Mouse (Mus musculus) G1E (cell line): ENCODE measurements around the gene Stk39. TPM values are rescaled to one million over a fixed set of nuclear protein-coding genes. Genes with fewer than 3 reads are reported as not detected.

Experiments used
- ATAC-seq: 2 replicates; pipeline ENCODE4 v1.8.0; 2016; ENCODE audit warnings: mild to moderate bottlenecking; ENCODE audit not compliant: insufficient number of reproducible peaks, poor library complexity, low FRiP score, severe bottlenecking; ENCODE audit errors: extremely low read depth
- DNase-seq: peaks from one replicate; pipeline ENCODE4 v3.0.0; 2012; ENCODE audit warnings: low spot score
- H3K27me3 ChIP-seq: 2 replicates; pipeline ENCODE4 v1.6.1; 2012; ENCODE audit warnings: mild to moderate bottlenecking, low read length, inconsistent platforms; ENCODE audit not compliant: insufficient read depth
- H3K36me3 ChIP-seq: replicated peaks from 2 replicates; pipeline ENCODE3; 2012; ENCODE audit warnings: mild to moderate bottlenecking, inconsistent platforms
- H3K4me1 ChIP-seq: 2 replicates; pipeline ENCODE4 v1.6.1; 2012; ENCODE audit warnings: low read depth, low read length, inconsistent platforms, mixed read lengths; ENCODE audit not compliant: insufficient read depth
- H3K4me3 ChIP-seq: 2 replicates; pipeline ENCODE4 v1.5.1; 2012; ENCODE audit warnings: low read depth, mild to moderate bottlenecking, inconsistent platforms, low read length, moderate library complexity, mixed read lengths
- H3K9me3 ChIP-seq: replicated peaks from 2 replicates; pipeline ENCODE4 v1.6.1; 2012; ENCODE audit warnings: inconsistent platforms
- CTCF ChIP-seq: IDR thresholded peaks from 2 replicates; pipeline ENCODE4 v1.5.1; 2012; ENCODE audit warnings: low read depth, low read length, inconsistent platforms, mixed read lengths
- GATA1 ChIP-seq: IDR thresholded peaks from 2 replicates; pipeline ENCODE4 v1.6.1; 2012; ENCODE audit warnings: borderline replicate concordance, low read length, inconsistent platforms, mixed read lengths
- GATA2 ChIP-seq: IDR thresholded peaks from 2 replicates; pipeline ENCODE4 v1.6.1; 2012; ENCODE audit warnings: low read depth, low read length, inconsistent platforms, borderline replicate concordance
- POLR2AphosphoS5 ChIP-seq: IDR thresholded peaks from 2 replicates; pipeline ENCODE4 v1.6.1; 2012; ENCODE audit warnings: low read depth, low read length, inconsistent platforms; ENCODE audit not compliant: insufficient replicate concordance
- TAL1 ChIP-seq: conservative IDR thresholded peaks from 2 replicates; pipeline ENCODE4 v1.6.1; 2012; ENCODE audit warnings: low read depth, low read length, inconsistent platforms, mixed read lengths
- polyA plus RNA-seq: library from polyadenylated mRNA; stranded (reverse); fragments of >175 nt; gene quantifications from 2 replicates; pipeline ENCODE4 v1.2.3, GENCODE M21; 2012
- total RNA-seq, 2 experiments: library from RNA; stranded (forward) in 1 of 2; stranded (reverse) in 1 of 2; fragments of 200-1000 nt in 1 of 2; fragments of >200 nt in 1 of 2; fragmentation: Nextera tagmentation in 1 of 2; gene quantifications; 2 replicates each; pipeline ENCODE4 v1.2.3; 2014 to 2017

Stk39 gene
- total and polyA plus RNA-seq, 3 experiments, result 0.11 TPM; not detected in 2

GRCm38 (mm10) chr2:68469491-68469890, 2.6 kb downstream of the Stk39 start:
- peaks cover 27% of the 10 kb centered on the region for H3K9me3 ChIP-seq
- H3K4me1 ChIP-seq, result no peaks in the 10 kb centered on the region
- no peak overlapping the region for H3K4me3 ChIP-seq
- H3K36me3 ChIP-seq, result no peaks in the 10 kb centered on the region
- ATAC-seq, result no peak
- no peaks in the 10 kb centered on the region for H3K27me3 ChIP-seq
- no peak for DNase-seq
- TF ChIP-seq GATA2, result no peak
- TF ChIP-seq CTCF, result no peak
- TF ChIP-seq TAL1, result no peak
- TF ChIP-seq POLR2AphosphoS5, result no peak
- no peak for TF ChIP-seq GATA1

GRCm38 (mm10) chr2:68468698-68469097, 3.4 kb downstream of the Stk39 start:
- Histone ChIP-seq H3K4me3 (no peak overlapping the region), H3K4me1 (no peaks in the 10 kb centered on the region), H3K36me3 (no peaks in the 10 kb centered on the region), H3K9me3 (peaks cover 34% of the 10 kb centered on the region), H3K27me3 (no peaks in the 10 kb centered on the region)
- no peak for TF ChIP-seq CTCF
- ATAC-seq, result no peak
- no peak for DNase-seq

- Histone ChIP-seq H3K4me3 (no peak overlapping the region), H3K27me3 (no peaks in the 10 kb centered on the region), H3K36me3 (no peaks in the 10 kb centered on the region), H3K4me1 (no peaks in the 10 kb centered on the region), H3K9me3 (peaks cover 37% of the 10 kb centered on the region)
- ATAC-seq (no peak), DNase-seq (no peak)
- TF ChIP-seq CTCF, result no peak
- no peak for TF ChIP-seq GATA1
- no peak for TF ChIP-seq GATA2
- TF ChIP-seq POLR2AphosphoS5, result no peak
- no peak for TF ChIP-seq TAL1
Observed at GRCm38 (mm10) chr2:68468259-68468658, 3.8 kb downstream of the Stk39 start.

GRCm38 (mm10) chr2:68467085-68467978, 4.7 kb downstream of the Stk39 start:
- no peak for DNase-seq
- Histone ChIP-seq H3K36me3 (no peaks in the 10 kb centered on the region), H3K4me1 (no peaks in the 10 kb centered on the region), H3K4me3 (no peak overlapping the region), H3K9me3 (peaks cover 40% of the 10 kb centered on the region), H3K27me3 (no peaks in the 10 kb centered on the region)
- no peak for TF ChIP-seq GATA2
- no peak for ATAC-seq

- no peak for ATAC-seq
- no peaks in the 10 kb centered on the region for H3K4me1 ChIP-seq
- no peak overlapping the region for H3K4me3 ChIP-seq
- TF ChIP-seq CTCF, result no peak
- no peak for TF ChIP-seq POLR2AphosphoS5
- TF ChIP-seq GATA2, result no peak
- TF ChIP-seq TAL1, result no peak
- TF ChIP-seq GATA1, result no peak
- DNase-seq, result no peak
- H3K36me3 ChIP-seq, result no peaks in the 10 kb centered on the region
- no peaks in the 10 kb centered on the region for H3K27me3 ChIP-seq
- peaks cover 32% of the 10 kb centered on the region for H3K9me3 ChIP-seq
Observed at GRCm38 (mm10) chr2:68466124-68467070, 5.7 kb downstream of the Stk39 start.

GRCm38 (mm10) chr2:68465266-68466123, 6.6 kb downstream of the Stk39 start:
- Histone ChIP-seq H3K4me3 (no peak overlapping the region), H3K36me3 (no peaks in the 10 kb centered on the region), H3K9me3 (peaks cover 30% of the 10 kb centered on the region), H3K4me1 (no peaks in the 10 kb centered on the region), H3K27me3 (no peaks in the 10 kb centered on the region)
- no peak for ATAC-seq
- DNase-seq, result no peak
- TF ChIP-seq GATA1, result no peak
- no peak for TF ChIP-seq GATA2
- no peak for TF ChIP-seq TAL1
- no peak for TF ChIP-seq POLR2AphosphoS5
- TF ChIP-seq CTCF, result no peak
